8 mouse cellular contexts compared by ENCODE assay signal in genomic region chr3:158561256-158561986, GRCm38 (mm10). TPM values are rescaled to one million over a fixed set of nuclear protein-coding genes. Genes with fewer than 3 reads are reported as not detected.
DNase-seq lines count a peak whose midpoint lies in the region; ATAC-seq and TF ChIP-seq lines count a peak whose summit lies in the region.

No protein-coding gene starts in this region.

- H3K4me2 ChIP-seq in embryonic facial prominence, embryonic 13.5 days: peak overlapping the region; percentile 99
- H3K4me2 ChIP-seq in hindbrain, embryonic 16.5 days (ENCODE audit: low read length): peak overlapping the region; percentile 84
- peak overlapping the region; percentile 98 for H3K4me2 ChIP-seq in limb, embryonic 15.5 days

- peak overlapping the region; percentile 60 for H3K4me3 ChIP-seq in ES-Bruce4 (ENCODE audit: low read depth, low read length)
- H3K4me3 ChIP-seq in embryonic facial prominence, embryonic 13.5 days: peak overlapping the region; percentile 66
- H3K4me3 ChIP-seq in hindbrain, embryonic 16.5 days (ENCODE audit: low read length): peak overlapping the region; percentile 91
- peak overlapping the region; percentile 57 for H3K4me3 ChIP-seq in limb, embryonic 15.5 days

- peak; percentile 76 for ATAC-seq in embryonic facial prominence, embryonic 13.5 days (ENCODE audit: insufficient number of reproducible peaks, insufficient read depth, low FRiP score, low TSS enrichment, low read depth)
- ATAC-seq in hindbrain, embryonic 16.5 days: peak; percentile 79
- ATAC-seq in limb, embryonic 15.5 days (ENCODE audit: insufficient number of reproducible peaks, low FRiP score, low TSS enrichment, low read depth): peak; percentile 70
- no peak for ATAC-seq in megakaryocyte-erythroid progenitor cell, adult 5-6 weeks (replicated peaks; ENCODE audit: low FRiP score, low TSS enrichment, poor library complexity, severe bottlenecking)

- DNase-seq in cerebellum, adult 11 months: peak; percentile 6
- DNase-seq in cerebellum, adult 9-10 months: no peak
- DNase-seq in retina, postnatal 1 day: peak; percentile 66

- peaks cover 18% of the 10 kb centered on the region for H3K27me3 ChIP-seq in ES-Bruce4 (ENCODE audit: control insufficient read depth, insufficient read depth, low read length, poor library complexity, severe bottlenecking)
- peaks cover 48% of the 10 kb centered on the region for H3K27me3 ChIP-seq in embryonic facial prominence, embryonic 13.5 days
- no peaks in the 10 kb centered on the region for H3K27me3 ChIP-seq in hindbrain, embryonic 16.5 days (replicated peaks; ENCODE audit: control insufficient read depth, insufficient read depth, low read length)
- H3K27me3 ChIP-seq in limb, embryonic 15.5 days: peaks cover 39% of the 10 kb centered on the region

- TF ChIP-seq POLR2A in ES-Bruce4 (IDR thresholded peaks at IDR 0.05; ENCODE audit: insufficient read depth, low read length): no peak

- no peak overlapping the region for H3K27ac ChIP-seq in ES-Bruce4 (ENCODE audit: insufficient read depth, low read length)
- no peak overlapping the region for H3K27ac ChIP-seq in embryonic facial prominence, embryonic 13.5 days
- H3K27ac ChIP-seq in hindbrain, embryonic 16.5 days (ENCODE audit: low read depth, low read length): peak overlapping the region; percentile 98
- H3K27ac ChIP-seq in limb, embryonic 15.5 days: no peak overlapping the region

- H3K36me3 ChIP-seq in ES-Bruce4 (ENCODE audit: control insufficient read depth, insufficient read depth, low read length, poor library complexity, severe bottlenecking): no peaks in the 10 kb centered on the region
- no peaks in the 10 kb centered on the region for H3K36me3 ChIP-seq in embryonic facial prominence, embryonic 13.5 days
- no peaks in the 10 kb centered on the region for H3K36me3 ChIP-seq in hindbrain, embryonic 16.5 days (ENCODE audit: control insufficient read depth, insufficient read depth, low read length)
- no peaks in the 10 kb centered on the region for H3K36me3 ChIP-seq in limb, embryonic 15.5 days

- WGBS in embryonic facial prominence, embryonic 13.5 days: under 1% methylated on average over 54 of the region's 55 CpGs
- under 1% methylated on average over 53 of the region's 55 CpGs for WGBS in hindbrain, embryonic 16.5 days
- under 1% methylated on average over 52 of the region's 55 CpGs for WGBS in limb, embryonic 15.5 days

- H3K9me3 ChIP-seq in ES-Bruce4 (replicated peaks; ENCODE audit: control insufficient read depth, insufficient read depth, low read length, poor library complexity, severe bottlenecking): no peaks in the 10 kb centered on the region
- no peaks in the 10 kb centered on the region for H3K9me3 ChIP-seq in embryonic facial prominence, embryonic 13.5 days
- H3K9me3 ChIP-seq in hindbrain, embryonic 16.5 days (ENCODE audit: control insufficient read depth, low read length): no peaks in the 10 kb centered on the region
- H3K9me3 ChIP-seq in limb, embryonic 15.5 days: no peaks in the 10 kb centered on the region

- TF ChIP-seq EP300 in ES-Bruce4 (IDR thresholded peaks at IDR 0.05; ENCODE audit: insufficient read depth, low read depth, low read length): no peak

- H3K4me1 ChIP-seq in ES-Bruce4 (ENCODE audit: control insufficient read depth, insufficient read depth, low read length): no peaks in the 10 kb centered on the region
- peaks cover 14% of the 10 kb centered on the region for H3K4me1 ChIP-seq in embryonic facial prominence, embryonic 13.5 days
- no peaks in the 10 kb centered on the region; the same call in 1 of the 2 replicates for H3K4me1 ChIP-seq in hindbrain, embryonic 16.5 days (ENCODE audit: control insufficient read depth, insufficient read depth, low read depth, low read length)
- H3K4me1 ChIP-seq in limb, embryonic 15.5 days: peaks cover 22% of the 10 kb centered on the region

- no peak for TF ChIP-seq CTCF in ES-Bruce4 (IDR thresholded peaks at IDR 0.05; ENCODE audit: low read depth, low read length)

- peak overlapping the region; percentile 72 for H3K9ac ChIP-seq in ES-Bruce4 (ENCODE audit: low read depth, poor library complexity, severe bottlenecking)
- H3K9ac ChIP-seq in embryonic facial prominence, embryonic 13.5 days: peak overlapping the region; percentile 74
- peak overlapping the region; percentile 95 for H3K9ac ChIP-seq in hindbrain, embryonic 16.5 days (ENCODE audit: low read depth, low read length)
- H3K9ac ChIP-seq in limb, embryonic 15.5 days: peak overlapping the region; percentile 23

RNA-seq across cellular contexts. Expression of gene Lrrc7, which starts 0.6 kb away (rescaled TPM):
- polyA plus RNA-seq in ES-Bruce4 (2011; ENCODE audit: insufficient read depth, insufficient read length, low read depth, missing spikeins): not detected in 2 replicates
- polyA plus RNA-seq in embryonic facial prominence, embryonic 13.5 days (2015; fragmentation: Nextera tagmentation; extraction: Ambion mirVana): 2.8 and 4.1 TPM in 2 replicates
- polyA plus RNA-seq in hindbrain, embryonic 16.5 days (2015; fragmentation: Nextera tagmentation; extraction: Ambion mirVana): 8.0 and 10.7 TPM in 2 replicates
- polyA plus RNA-seq in limb, embryonic 15.5 days (2015; fragmentation: Nextera tagmentation; extraction: Ambion mirVana): 0.92 and 1.2 TPM in 2 replicates
- total RNA-seq in megakaryocyte-erythroid progenitor cell, adult 5-6 weeks (2014; fragmentation: Nextera tagmentation): not detected in 2 replicates
- total RNA-seq in megakaryocyte-erythroid progenitor cell, adult 5-6 weeks (2017): not detected in 2 replicates

Comparison
In these comparisons a context has a peak if more than half of its experiments do, and no peak if none do; other contexts are left out.
1. H3K9ac ChIP-seq: peak in every context shown above with its lines; median percentile 95 in hindbrain, embryonic 16.5 days; 74 in embryonic facial prominence, embryonic 13.5 days; 72 in ES-Bruce4; 23 in limb, embryonic 15.5 days.